Mouse (Mus musculus) thymus, postnatal 36 days (tissue): ENCODE measurements around the gene Appbp2.
A peak's percentile ranks its signal among the peaks of the same experiment; 100 is the strongest.
"Not testable (repeated sequence)": the region's sequence is repeated elsewhere in the genome, so short reads cannot be mapped to it uniquely, and the experiment has no call there.

ENCODE experiments used
- DNase-seq, 2 experiments: peaks; one replicate each; pipeline ENCODE4 v3.0.0; 2022; ENCODE audit warnings: mixed read lengths in 2 of 2

The Appbp2 gene

DNA sequence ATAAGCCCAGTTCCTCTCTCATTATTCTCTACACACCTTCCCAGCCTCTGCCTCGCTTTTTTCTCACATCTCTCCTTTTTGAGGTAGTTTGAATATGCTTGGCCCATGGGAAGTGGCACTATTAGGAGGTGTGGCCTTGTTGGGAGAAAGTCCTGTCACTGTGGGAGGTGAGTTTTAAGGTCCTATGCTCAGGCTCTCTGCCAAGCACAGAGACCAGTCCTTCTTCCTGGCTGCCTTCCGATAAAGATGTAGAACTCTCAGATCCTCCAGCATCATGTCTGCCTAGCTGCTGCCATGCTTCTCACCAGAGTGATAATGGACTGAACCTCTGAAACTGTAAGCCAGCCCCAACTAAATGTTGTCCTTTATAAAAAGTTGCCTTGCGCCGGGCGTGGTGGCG lies 12.4 kb downstream of the Appbp2 start:
- no peak for DNase-seq

DNA sequence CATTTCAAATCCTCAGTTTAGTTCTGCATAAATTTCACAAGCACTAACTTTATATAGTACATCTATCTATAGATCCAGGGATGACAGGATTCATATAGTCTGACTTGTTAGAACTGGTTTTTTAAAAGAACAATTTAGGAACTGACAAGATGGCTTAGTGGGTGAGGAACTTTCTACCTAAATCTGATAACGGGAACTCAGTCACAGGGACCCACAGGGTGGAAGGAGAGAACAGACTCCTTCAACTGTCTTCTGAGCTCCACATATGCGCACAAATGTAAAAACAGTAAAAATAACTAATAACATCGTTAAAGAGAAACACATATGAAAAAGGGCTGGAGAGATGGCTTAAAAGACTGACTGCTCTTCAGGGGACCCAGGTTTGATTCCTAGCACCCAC lies 15.9 kb downstream of the Appbp2 start:
- no peak for DNase-seq

DNA sequence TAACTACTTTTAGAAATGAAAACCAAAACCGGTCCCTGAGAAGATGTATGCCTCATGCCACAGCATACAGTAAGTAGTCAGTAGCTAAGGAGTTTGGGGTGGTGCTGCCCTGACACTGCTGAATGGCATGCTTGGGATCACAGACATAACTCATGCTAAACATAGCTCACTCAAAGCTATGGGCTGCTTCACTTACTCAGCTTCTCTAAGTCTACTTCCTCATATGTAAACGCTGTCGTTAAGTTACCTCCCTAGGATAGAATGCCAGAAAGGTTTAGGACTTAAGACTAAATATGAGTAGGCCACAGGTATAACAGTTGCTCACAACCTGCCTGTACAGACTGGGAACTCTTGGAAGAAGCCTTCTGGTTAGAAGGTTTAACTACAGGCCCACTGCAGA lies 20.3 kb downstream of the Appbp2 start:
- no peak for DNase-seq

DNA sequence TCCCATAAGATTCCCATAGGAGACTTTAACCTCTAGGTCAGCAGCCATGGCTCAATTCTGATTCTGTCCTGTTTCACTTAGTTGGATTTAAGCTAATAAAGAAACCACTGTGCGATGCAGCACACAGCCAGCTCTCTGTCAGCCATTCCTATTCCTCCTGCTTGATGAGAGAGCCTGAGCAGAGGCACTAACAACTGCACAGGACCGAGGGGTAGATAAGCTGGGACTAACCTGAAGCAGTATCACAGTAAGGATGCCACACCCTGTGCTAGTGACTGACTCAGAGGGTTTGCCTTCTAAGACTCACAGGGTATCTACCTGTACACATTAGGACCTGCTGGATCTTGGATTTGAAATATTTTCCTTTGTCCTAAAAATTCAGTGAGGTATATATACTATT lies 21.7 kb downstream of the Appbp2 start:
- no peak for DNase-seq

DNA sequence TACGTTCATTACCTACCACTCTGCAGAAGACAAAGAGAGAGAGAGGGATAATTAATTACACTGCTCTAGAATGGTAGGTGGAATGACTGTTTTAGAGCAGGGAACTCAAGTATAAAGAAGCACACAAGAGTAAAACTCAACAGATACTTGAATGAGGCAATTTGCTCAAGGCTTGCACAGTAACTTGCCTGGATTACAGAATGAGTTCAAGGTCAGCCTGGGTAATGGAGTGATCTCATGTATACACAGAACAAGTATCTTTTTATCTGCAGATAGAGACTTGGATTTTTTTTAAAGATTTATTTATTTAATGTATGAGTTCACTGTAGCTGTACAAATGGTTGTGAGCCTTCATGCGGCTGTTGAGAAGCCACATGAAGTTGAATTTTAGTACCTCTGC lies 23.8 kb downstream of the Appbp2 start:
- DNase-seq: no peak

DNA sequence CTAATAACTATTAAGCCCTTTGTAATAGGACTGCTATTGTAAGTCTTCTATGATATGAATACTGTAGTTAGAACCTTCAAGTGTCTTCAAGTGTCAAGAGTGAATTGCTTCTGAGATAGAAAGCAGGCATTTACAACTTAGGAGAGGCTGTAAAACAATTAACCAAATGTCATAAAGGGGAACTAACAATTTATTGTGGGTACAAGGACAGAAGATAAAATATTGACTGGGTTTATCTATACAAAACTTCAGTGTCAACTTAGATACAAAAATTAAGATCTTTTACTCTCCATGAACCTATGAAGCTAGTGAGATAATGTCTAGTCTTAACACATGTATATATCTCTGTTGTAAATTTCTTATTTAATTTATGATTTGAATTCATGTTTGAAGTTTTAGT lies 28.7 kb downstream of the Appbp2 start:
- no peak for DNase-seq

DNA sequence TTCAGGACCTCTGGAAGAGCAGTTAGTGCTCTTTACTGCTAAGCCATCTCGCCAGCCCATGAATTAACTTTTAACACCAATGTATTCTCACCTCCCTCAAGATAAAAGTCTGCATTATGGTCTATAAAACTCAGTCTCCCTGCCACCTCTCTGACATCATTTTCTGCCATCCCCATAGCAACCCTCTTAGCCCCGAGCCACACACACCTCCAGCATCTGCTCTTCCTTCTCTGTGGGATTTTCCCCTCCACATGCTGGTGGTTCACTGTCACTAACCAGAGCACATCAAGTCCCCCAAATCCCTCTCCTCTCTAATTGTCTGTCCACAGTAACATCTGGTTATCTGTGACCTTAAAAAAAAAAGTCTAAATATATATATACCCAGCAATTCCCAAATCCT lies 36.0 kb downstream of the Appbp2 start:
- no peak for DNase-seq

DNA sequence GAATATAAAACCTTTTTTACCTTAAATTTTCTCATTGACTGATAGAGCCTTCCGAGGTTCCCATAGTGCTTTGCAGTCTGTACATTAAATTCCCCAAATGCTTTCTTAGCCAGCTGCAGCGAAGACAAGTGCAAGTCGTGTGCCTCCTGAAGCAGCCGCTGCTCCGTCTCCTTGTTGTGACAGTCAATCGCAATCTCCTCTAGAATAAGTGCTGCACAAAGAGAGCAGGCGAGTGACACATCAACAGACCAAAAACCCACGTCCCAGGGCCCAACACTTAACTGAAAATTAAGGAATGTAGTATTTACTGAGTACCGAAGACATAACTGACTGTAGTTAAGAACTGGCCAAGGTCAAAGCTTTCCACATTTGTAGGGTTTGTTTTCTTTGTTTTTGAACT lies 38.9 kb downstream of the Appbp2 start:
- DNase-seq: no peak

DNA sequence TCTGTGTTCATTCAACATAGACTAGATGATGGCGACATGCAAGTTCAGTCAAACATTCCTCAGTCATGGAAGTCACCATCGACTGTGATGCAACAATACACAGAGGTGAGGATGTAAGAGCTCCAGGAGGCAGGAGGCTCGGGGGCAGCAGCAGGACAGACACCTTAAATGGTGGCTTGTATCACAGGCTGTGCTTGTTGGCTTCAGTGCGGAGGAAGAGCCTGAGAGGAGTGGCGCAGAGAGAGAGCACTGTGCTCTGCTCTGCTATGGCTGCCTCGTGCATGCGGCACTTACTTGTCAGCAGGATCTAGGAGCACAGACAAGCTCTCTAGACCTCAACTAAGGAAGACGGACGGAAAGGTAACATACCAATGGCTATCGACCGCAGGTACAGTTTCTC lies 40.7 kb downstream of the Appbp2 start:
- no peak for DNase-seq

DNA sequence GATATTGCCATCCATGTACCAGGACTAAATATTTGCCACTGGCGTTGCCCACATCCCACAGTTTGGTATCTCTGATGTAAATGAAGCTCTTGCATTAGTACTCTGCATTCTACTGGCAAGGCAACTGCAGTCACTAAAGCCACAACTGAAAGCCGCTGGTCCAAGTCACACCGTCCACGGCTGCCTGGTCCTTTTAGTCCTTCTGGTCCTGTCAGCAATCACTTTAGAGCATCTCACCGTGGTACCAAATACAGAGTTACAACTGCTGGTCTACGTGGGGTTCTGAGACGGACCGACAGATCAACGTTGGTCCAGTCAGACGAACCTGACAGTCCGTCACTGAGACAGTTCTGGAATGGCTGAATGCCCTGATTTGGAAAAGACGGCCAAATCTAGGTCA lies 44.2 kb downstream of the Appbp2 start:
- no peak for DNase-seq

DNA sequence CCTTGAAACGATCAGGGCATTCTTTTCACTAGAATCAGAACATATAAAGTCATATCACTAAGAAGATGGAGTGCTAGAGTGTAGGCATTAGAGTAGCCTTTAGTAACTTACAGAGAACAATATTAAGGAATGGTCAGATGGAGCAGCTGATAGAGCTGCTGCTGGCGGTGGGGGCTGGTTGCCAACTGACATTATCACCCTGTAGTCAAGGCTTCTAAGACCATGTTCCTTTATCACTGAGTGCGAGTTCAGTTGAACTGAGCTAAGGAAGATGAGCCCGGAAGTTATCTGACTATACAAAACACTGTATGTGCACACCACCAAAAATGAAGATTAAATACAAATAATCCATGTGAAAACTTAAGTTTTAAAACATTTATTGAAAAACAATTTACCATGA lies 45.8 kb downstream of the Appbp2 start:
- DNase-seq: no peak

DNA sequence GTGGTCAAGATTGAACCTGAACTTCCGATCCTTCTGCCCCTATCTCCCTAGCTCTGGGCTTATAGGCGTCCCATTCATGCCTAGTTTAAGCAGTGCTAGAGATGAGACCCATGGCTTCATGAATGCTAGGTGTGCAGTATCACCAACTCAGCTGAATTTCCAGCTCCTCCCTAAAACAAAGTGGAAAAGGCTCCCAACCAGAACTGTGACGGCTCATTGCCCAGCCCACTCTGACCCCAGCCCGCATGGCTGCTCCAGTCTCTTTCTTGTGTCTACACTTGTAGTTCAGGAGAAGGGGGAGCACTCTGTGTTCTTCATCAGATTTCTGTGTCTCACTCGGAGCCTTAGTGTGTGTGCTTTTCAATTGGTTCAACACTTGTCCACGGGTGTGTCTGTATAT lies 50.1 kb downstream of the Appbp2 start:
- DNase-seq: no peak

DNA sequence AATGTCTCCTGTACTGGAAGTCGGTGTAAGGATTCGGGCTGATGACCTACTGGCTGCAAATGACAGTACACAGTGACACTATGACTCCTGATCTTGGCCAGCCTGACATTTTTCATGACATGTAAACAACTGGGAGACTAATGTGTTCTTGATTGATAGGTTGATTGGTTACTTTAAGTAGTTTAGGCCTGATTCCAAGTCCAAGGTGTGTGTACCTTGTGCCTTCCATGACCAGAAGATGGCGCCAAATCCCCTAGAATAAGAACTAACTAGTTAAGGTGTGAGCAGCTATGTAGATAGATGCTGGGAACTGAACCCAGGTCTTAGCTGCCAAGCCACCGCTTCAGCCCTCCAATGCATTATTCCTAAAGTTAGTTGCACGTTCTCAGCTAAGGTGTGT lies 50.8 kb downstream of the Appbp2 start:
- peak; percentile 38 to 58 for DNase-seq

DNA sequence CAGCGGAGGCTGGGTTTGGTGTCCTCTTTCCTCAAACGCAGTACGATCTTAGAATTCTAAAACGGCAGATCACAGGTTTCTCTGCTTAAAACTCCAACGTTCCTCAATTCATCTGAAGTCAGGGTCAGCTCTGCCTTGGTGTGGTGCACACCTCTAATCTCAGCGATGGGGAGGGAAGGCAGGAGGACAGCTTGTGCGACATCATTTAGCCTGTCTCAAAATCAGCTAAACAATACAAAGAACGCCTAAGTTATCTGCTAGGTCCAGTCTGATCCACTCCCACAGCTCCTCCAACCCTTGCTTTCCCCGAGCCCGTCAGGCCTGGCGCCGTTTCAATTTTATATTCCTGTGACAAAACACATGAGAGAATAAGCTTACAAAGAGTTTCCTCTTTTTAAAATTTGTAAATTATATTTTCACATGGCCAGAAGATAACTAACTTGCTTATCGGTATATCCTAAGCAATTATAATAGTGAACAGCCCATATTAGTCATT lies 51.6 kb downstream of the Appbp2 start:
- DNase-seq: no peak

DNA sequence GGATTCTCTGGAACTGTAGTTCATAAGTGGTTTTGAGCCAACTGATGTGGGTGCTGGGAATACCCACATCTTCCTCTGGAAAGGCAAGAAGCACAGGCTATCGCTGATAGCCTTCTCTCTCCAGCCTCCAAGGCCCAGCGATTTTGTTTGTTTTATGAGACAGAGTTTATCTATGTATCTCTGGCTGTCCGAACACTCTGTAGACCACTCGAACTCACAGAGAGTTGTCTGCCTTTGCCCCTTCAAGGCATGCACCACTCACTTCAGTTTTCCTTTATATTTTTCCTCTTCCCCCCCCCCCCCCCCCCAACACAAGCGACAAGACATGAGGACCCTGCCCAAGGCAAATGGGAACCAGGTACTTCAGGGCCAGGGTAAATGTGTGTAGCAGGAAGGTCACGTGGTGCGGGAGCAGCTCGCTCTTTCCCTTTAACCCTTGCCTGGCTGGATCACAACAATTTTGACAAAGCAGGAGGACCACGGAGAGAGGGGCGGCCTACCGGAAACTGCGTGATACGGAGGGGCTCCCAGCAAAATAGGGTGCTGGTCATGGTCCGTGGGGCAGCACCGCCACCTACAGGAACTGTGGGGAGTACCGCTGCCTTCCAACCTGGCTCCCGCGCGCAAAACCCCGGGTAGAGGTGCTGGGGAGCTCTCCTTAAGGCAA lies 52.2 kb downstream of the Appbp2 start:
- peak; percentile 82 to 83 for DNase-seq

DNA sequence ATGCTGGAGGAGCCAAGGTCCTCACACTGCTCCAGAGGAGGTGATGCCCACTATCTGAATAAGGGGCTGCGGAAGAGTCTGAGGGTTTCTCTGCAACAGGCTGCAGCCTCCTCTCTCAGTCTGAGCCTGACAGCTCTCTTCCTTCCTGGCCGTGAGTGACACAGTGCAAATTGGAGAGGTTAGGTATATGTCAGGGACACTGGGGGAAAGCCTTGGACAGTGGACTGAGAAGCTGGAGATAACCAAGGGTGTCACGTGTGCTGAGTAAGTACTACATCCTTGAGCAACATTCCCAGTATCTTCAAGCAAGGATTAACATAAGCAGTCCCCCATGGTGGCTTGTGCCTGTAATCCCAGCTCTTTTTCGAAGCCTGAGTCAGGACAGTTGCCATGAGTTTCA lies 56.5 kb downstream of the Appbp2 start:
- DNase-seq: no peak

DNA sequence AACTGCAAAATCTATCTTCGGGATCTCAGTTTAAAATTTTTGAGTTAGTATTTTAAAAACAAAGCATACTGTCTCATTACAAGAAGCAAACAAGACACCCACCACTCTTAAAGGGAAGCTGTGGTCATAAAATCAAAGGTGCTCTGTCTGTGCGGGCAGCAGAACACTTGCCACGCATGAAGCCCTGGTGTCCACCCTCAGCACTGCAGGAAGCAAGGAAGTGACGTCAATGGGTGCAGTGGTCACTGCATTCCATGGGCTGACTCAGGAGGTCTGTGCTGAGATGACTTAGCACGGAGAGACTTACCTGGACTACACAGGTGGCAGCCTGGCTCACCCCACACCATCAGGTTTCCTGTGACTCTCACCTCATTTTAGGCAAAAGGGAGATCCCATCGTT lies 57.2 kb downstream of the Appbp2 start:
- no peak for DNase-seq

DNA sequence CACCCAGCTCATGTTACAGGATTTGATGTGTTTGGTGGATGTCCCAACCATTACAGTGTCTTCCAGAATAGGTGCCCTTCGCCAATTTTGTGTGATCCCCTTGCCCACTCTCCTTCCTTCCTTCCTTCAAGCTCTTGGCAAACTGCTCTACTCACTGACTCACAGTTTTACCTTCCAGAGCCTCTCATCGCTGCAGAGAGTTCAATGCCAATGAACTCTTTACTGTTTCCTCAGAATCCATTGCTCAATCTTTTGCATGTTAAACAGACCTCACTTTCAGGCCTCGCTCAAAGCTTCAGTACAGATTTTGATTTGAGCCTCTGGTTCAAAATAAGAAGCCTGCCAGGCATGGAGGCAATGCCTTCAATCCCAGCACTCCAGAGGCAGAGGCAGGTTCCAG lies 59.0 kb downstream of the Appbp2 start:
- DNase-seq: no peak

DNA sequence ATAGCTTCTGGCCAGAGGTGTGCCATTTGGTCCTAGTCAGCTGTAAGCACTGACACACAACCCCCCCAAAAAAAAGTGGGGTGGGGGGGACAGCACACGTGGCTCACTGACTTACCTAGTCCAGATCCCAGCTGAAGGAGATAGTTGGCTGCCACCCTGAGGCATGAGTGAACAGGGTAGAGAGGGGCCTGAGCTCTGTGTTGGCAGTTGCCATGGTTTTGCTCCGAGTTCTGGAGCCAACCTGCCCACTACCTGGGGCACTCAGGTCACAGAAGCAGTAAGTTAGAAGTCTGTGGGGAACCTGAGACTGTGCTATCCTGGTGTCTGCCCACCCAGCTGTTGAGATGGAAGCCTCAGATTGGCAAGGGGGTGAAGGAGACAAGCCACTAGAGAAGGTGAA lies 64.1 kb downstream of the Appbp2 start:
- no peak for DNase-seq

DNA sequence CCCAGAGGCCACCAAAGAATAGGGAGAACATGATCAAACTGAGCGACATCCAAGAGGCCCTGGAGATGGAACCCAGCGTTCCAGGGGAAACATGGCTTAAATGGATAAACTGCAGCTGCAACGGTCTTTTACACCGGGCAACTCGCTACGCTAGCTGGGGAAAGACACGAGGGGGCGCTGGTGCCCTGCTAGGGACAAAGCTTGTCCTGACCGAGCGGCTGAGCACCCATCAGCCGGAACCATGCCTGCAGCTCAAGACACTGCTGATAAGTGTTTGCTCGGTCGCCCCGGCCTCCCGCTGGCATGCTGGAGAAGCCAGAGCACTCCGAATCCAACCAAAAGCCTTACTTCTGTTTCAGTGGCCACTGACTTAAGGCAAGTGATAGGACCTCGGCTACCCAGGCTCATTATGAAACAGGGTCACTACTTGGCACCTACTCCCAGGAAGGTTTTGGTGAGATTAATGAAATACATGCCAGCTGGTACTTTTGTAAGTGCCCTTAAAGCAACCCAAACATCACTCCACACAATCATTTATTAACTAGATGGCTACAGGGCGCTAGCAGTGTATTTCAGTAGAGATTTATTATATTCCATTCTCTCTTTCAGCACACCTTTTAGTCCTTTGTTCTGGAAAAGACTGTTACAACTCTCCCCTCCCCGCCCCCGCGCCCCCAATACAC lies 64.7 kb downstream of the Appbp2 start, which contains the start of gene 1700125H20Rik:
Gene 1700125H20Rik, plus strand, starts transcription at position 347 of the 683 bp plus-strand sequence.
- DNase-seq: peak; percentile 84 to 89

DNA sequence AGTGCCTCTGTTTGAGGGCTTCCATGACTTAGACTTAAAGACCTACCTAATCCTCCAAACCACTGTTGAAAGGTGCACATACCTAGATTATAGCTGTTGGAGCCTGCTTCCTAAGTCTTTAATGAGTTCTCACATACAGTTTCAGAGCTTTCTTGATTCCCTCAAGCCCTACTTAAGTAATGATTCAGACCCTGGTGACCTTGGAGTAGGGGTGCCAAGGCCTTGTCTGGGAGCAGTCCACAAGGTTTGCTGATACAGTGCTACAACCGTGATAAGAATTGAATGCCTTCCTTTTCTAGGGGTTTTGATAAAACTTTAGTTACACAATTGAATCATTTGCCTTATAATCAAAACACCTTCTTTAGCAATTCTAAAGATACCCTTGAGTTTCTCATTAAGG lies 67.4 kb downstream of the Appbp2 start:
- no peak for DNase-seq

DNA sequence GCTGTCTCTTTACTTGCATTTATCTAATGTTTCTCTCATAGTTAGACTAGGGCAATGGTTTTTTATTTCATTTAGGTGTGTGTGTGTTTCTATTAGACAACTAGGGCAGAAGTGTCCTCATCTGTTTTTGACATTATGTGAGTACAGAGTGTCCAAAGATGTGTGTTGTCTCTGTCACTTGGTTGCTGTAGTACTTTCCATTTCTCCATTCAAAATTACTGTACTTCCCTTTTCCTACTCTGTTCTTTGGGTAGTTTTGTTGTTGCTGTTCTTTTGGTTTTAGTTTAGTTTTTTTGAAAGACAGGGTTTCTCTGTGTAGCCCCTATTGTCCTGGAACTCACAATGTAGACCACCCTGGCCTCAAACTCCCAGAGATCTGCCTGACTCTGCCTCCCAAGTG lies 70.6 kb downstream of the Appbp2 start:
- no peak for DNase-seq

DNA sequence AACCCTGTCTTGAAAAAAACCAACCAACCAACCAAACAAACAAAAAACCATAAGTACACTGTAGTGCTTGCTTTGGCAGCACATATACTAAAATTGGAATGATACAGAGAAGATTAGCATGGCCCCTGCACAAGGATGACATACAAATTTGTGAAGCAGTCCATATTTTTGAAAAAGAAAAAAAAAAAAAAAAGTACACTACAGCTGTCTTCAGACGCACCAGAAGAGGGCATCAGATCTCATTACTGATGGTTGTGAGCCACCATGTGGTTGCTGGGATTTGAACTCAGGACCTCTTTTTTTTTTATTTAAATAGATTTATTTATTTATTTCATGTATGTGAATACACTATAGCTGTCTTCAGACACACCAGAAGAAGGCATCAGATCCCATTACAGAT lies 71.9 kb downstream of the Appbp2 start:
- not testable (repeated sequence) for DNase-seq

DNA sequence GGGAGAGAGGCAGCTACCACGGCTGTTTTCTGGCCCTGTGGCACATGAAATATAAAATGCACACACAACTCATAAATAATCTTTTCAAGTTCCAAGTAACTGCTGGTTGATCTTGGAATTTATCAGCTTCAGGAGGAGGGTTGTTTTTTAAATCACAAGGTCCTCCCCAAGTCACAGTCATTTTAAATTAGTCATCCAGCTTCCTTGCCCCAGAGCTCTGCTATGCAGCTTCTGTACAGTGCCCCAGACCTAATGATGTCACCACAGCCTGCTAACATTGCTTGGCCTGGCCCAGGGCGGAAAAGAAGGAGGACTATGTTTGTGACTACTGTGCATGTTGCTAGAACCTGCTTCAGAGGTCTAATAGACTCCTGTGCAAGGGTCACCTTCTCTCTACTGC lies 77.6 kb downstream of the Appbp2 start:
- no peak for DNase-seq
